Mouse (Mus musculus) cerebellum, adult 11-12 months (tissue): Measurements from ENCODE around the gene Bdnf.

Source experiments
- DNase-seq: peaks from one replicate; pipeline ENCODE4 v3.0.0; 2022

Bdnf gene

DNA sequence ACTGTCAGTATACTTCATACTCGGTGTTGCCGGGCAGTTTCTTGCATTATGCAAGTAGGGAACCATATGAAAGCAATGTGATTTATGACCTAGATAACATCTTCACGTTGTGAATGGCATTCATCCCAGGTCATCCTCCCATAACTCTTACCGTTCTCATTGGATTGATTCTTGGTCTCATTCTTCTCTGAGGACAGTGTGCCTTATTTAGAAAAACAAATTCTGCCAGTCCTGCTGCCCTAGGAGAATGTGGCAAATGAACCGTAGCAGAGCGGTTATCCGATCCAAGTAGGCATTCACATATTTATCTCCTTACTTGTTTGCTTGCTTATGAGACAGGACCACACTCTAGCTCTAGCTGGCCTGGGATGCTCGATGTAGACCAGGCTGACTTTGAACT, 32.0 kb downstream of the Bdnf start:
- DNase-seq: peak; percentile 21

GRCm38 (mm10) chr2:109709346-109709745, 34.8 kb downstream of the Bdnf start:
- no peak for DNase-seq

DNA sequence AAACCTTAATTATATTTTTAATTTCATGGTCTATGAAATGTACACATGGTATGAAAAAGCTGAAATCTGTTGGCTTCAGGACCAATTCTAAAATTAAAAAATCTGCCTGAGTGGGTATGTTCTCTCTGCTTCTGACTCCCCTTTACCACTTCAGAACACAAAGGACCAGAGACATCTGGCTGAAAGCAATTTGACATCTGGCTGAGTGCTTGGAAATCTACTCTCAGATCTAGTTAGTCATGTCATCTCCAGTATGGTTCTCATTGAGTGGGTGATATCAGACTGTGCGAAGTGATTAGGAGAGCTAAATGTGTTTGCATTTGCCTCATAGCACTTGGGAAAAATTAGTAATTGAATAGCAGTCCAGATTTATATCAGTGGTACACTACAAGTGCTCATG, 36.5 kb downstream of the Bdnf start:
- DNase-seq: no peak

- DNase-seq: no peak
Measured at GRCm38 (mm10) chr2:109725261-109725660, 50.8 kb downstream of the Bdnf start.

DNA sequence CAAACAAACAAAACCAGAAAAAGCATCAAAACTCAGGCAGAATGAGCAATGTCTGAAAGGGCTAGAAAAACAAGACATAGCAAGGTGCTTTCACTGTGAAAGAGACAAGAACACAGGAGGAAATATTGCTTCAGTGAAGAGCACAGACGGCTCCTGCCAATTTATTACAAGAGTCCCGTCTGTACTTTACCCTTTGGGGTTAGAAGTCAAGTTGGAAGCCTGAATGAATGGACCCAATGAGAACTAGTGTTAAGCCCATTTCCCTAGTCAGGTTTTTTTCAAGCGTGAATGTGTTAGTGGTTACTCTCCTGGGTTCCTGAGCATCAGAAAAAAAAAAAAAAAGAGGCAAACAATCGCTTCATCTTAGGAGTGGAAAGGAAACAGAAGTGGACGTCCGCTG, 51.3 kb downstream of the Bdnf start:
- DNase-seq: no peak

- DNase-seq: no peak
Measured at GRCm38 (mm10) chr2:109729221-109729620, 54.7 kb downstream of the Bdnf start.

GRCm38 (mm10) chr2:109733201-109734039, 58.9 kb downstream of the Bdnf start:
- no peak for DNase-seq

DNA sequence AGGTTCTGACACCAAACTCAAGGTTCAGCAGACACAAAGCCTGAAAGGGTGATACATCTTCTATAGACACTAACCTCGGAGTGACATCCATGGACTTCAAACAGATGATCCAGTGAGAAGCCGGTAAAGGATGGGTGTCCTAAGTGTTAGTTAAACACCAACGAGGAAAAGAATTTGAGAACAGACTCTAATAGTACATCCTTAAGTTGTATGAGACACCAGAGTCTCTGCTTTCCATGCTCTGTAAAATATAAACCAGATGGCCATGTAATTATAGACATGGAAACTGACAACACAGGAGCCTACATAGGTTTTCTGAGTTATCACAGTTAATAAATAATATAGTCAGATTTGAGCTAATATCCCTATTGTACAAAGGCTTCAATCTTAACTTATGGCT, 59.7 kb downstream of the Bdnf start:
- DNase-seq: no peak

DNA sequence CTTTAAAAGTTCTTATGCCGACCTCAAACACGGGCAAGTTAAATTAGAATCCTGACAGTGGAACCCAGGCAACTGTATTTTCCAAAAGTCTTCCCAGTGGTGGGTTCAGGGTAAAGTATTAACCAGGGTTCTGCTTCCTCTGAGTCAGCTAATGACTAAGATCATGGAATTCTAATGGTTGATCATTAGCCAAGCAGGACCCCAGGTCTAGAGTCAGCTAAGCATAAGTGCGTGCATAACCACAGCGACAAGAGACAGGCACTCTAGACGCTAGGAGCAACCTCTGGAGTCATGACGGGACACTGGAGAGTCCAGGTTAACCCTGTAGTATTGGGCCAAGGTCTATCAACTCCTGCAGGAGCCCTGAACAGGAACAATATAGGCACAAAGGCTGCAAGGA, 60.2 kb downstream of the Bdnf start:
- DNase-seq: no peak

DNA sequence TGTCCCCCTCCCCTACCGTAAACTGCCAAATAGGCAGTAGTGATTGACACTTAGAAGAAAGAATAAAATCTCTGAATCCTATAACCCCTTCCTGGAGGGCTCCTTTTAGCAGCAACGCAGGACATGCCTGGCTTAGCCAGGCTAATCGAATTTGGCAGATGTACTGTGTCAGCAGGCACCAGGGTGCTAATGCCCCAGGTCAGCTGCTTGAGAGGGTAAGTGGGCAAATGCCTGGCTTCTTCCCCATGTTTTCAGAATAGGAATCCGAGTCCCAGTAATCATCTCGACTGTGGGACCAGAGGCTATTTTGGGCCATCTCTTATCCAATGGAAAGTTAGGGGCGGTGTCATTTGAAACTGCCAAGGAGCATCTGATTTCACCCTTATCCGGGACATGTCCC, 60.8 kb downstream of the Bdnf start:
- DNase-seq: no peak

- no peak for DNase-seq
Measured at GRCm38 (mm10) chr2:109736306-109736705, 61.8 kb downstream of the Bdnf start.

DNA sequence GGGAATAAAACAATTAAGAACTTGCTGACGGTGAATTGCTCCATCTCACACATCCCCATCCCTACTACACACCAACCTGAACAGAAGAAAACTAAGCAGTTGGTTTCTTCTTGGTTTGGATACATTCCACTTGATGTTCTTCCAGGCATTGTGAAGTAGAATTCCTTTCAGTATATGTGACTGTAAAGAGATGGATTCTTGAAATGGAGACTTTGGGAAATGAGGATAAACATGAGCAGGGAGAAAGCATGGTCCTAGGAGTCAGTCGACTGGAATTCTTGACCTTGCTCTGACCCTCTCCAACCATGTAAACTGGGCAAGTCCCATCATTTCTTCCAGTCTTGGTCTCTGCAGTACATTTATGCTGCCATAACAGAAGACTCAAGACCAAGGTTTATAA, 63.8 kb downstream of the Bdnf start:
- no peak for DNase-seq

GRCm38 (mm10) chr2:109743208-109743960, 68.9 kb downstream of the Bdnf start:
- DNase-seq: no peak

DNA sequence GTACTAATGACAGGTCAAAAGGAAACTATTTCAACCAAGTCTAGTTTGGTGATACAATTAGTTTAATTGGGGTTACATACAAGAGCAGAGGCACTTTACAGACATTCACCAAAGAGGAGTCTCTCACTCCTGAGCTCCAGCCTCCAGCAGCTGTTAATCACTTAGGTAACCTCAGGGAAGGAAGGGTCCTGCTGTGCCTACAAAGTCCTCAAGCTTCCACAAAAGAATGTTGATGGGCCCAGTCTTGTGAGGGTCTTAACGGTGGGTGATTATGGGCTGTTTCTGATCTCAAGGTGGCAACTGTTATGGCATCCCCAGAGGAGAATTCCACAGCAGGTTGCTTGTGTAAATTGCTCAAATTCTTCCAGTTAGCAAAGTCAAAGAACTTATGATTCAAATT, 71.7 kb downstream of the Bdnf start:
- DNase-seq: no peak

DNA sequence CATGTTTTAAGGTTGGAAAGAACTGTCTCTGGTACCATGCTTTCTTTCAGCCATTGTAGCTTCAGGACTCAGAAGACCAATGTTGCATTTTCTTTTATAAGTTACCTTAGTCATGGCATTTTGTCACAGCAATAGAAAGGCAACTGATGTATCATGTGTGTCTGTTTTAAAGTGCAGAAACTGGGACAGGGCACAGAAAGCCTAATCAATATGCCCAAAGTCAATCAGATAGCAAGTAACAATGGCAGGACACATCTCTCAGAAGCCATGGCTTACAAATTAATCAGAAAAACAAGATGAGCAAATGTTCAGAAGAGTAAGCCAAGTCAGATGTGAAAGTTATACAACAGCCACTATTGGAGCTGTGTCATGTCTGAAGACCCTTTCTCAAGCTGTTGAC, 73.9 kb downstream of the Bdnf start:
- no peak for DNase-seq

DNA sequence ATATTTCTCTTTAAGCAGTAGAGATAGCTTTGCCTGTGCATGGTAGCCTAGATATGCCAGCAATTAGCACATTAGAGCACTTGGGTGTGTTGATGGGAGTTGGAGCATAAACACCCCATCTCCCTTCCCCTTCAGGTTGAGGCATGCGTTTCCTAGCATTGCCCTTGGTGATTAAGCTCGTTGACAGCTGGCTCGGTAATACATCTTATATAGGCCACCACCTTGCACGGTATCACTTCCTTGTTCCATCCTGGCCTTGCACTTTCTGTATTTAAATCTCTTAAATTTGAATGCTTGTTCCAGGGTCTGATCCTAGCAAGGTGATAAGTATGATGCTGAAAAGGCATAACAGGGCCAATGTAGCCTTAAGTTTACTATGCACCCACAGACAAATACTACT, 74.3 kb downstream of the Bdnf start:
- DNase-seq: no peak

DNA sequence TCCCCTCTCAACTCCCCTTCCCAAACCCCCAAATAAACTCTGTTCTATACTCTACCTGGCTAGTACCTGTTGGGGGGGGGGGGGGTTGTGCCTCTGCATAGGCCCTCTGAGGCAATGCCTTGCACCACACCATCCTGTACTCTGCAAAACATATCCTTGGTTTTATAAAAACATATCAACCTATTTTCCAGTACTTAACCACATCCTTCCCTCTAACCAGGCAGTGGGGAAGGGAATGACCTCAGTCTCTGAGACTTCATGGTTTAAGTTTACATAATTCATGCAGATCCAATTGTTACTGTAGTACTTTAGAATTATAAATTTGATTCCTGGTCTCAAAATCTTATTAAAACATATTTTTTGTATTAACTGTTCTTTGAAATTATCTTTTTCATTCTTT, 75.5 kb downstream of the Bdnf start:
- no peak for DNase-seq

DNA sequence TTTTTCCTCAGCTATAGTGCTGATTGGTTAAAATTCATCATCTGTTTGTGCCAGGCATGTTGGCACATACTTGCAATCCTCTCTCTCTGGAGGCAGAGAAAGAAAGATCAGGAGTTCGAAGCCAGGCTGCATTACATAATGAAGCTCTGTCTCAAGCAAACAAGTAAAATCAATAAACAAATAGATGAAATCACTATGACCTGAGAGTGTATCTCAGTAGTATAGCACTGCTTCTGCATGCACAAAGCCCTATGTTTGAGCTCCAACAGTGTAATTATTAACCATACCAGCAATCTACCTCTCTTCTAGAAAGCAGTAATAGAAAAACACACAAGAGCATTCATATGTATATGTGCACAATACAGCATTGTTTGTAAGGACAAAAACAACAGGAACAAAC, 76.0 kb downstream of the Bdnf start:
- no peak for DNase-seq

GRCm38 (mm10) chr2:109756305-109756704, 81.8 kb downstream of the Bdnf start:
- DNase-seq: no peak

- DNase-seq: no peak
Measured at GRCm38 (mm10) chr2:109766772-109767171, 92.3 kb downstream of the Bdnf start.

GRCm38 (mm10) chr2:109768814-109769213, 94.3 kb downstream of the Bdnf start:
- no peak for DNase-seq

DNA sequence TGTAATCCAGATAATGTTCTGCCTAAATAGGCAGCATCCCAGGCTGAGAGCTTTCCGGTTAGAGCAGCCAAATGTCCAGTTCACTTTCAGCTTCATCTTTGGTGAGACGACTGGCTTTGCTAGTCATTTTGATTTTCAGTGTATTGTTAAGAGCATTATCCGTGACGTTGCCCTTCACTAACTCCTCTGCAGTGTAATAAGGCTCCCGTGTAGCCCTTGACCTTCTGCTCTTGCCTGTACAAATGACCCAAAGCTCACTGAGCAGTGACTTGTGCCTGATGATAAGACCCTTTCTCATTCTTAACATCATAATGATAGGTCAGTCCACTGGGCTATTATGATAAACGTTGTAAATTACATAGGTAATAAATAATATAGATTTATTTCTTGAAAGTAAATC, 101.9 kb downstream of the Bdnf start:
- no peak for DNase-seq
